Mouse (Mus musculus) liver, adult 2 months (tissue): ENCODE data around the gene 6430628N08Rik.

Experiments
- CTCF ChIP-seq: fragments of 200-500 bp; IDR thresholded peaks from 2 replicates; pipeline ENCODE4 v1.5.1; 2011; ENCODE audit warnings: low read depth, low read length, control low read depth
- POLR2A ChIP-seq: fragments of 200-500 bp; IDR thresholded peaks from 2 replicates; pipeline ENCODE4 v1.6.1; 2011; ENCODE audit warnings: low read length, control low read depth; ENCODE audit not compliant: insufficient read depth; ENCODE audit errors: extremely low read depth

DNA sequence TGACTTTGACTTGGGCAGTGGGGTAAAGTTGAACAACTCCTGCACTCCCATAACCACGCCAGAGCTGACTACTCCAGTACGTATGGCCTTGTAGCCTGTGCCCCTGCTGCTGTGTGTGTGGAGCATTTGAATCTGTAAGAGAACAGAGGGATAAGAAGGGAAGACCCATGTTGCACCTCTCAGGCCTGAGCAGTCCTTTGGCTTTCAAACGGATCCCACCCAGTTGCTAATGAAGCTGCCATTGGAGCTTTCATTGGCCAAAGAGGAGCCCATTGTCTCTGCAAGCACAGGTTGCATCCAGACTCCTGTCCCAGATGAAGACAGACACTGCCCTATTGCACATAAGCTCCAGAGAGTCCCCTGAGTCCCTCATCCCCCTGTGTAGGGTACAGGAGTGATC, 17.2 kb upstream of the 6430628N08Rik start:
- TF ChIP-seq POLR2A (no peak), CTCF (no peak)
